Comparison of ENCODE assay signal across 8 mouse cellular contexts in the genomic region with DNA sequence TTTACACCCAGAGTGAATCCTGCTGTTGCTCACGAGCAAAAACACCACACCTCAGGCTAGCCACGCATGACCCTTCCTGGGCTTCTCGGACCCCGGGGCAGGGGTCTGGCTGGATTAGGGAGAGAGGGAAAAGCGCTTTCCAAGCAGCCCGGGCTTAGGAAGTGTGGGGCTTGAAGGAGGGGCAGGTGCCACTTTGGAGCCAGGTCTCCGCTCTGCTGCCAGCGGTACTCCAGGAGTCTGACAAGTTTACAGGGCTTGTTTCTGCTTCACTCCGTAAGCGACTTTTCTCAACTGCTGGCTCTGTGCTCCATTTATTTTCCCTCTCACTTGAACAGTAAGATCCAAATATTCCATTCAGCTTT. TPM values are rescaled to one million over a fixed set of nuclear protein-coding genes. Genes with fewer than 3 reads are reported as not detected.
A peak's percentile ranks its signal among the peaks of the same experiment; 100 is the strongest.
DNase-seq lines count a peak whose midpoint lies in the region; ATAC-seq and TF ChIP-seq lines count a peak whose summit lies in the region.

No protein-coding gene starts in this region.

- no peak for ATAC-seq in lung, postnatal 0 days
- no peak for ATAC-seq in hindbrain, embryonic 13.5 days (ENCODE audit: low FRiP score)
- ATAC-seq in midbrain, embryonic 16.5 days = peak; percentile 1; the same call in 1 of the 2 replicates

- intact Hi-C loops in heart, adult 2 months (cut with DNase I) = no loop called here

- H3K4me3 ChIP-seq in heart, adult 2 months = peak overlapping the region; percentile 45
- peak overlapping the region; percentile 54 for H3K4me3 ChIP-seq in lung, postnatal 0 days (ENCODE audit: low read depth, low read length)
- peak overlapping the region; percentile 71 for H3K4me3 ChIP-seq in hindbrain, embryonic 13.5 days
- peak overlapping the region; percentile 68 for H3K4me3 ChIP-seq in midbrain, embryonic 16.5 days (ENCODE audit: low read depth, low read length)

- no peak for TF ChIP-seq POLR2A in heart, adult 2 months (IDR thresholded peaks at IDR 0.05; ENCODE audit: insufficient read depth, low read depth, low read length)

- DNase-seq in heart, adult 2 months = peak in 1 of 2 experiments; percentile 24
- DNase-seq in heart, adult 11 months = no peak
- no peak for DNase-seq in lung, postnatal 0 days (ENCODE audit: low spot score)
- DNase-seq in lung, postnatal 36 days = no peak
- no peak for DNase-seq in thymus, postnatal 0 days (ENCODE audit: low spot score)
- no peak for DNase-seq in thymus, postnatal 4 days

- whole genome bisulfite sequencing in heart, adult 2 months = 2% methylated on average over 10 of the region's 10 CpGs
- 2% methylated on average over 10 of the region's 10 CpGs for WGBS in lung, postnatal 0 days
- 3% methylated on average over 10 of the region's 10 CpGs for WGBS in hindbrain, embryonic 13.5 days
- WGBS in midbrain, embryonic 16.5 days = 0% methylated on average over 10 of the region's 10 CpGs

- H3K27ac ChIP-seq in heart, adult 2 months = no peak overlapping the region
- H3K27ac ChIP-seq in lung, postnatal 0 days (ENCODE audit: low read length) = no peak overlapping the region
- peak overlapping the region; percentile 97 for H3K27ac ChIP-seq in hindbrain, embryonic 13.5 days
- peak overlapping the region; percentile 99 for H3K27ac ChIP-seq in midbrain, embryonic 16.5 days (ENCODE audit: low read length)

- H3K4me1 ChIP-seq in heart, adult 2 months (ENCODE audit: control insufficient read depth, insufficient read depth, low read length) = no peaks in the 10 kb centered on the region
- no peaks in the 10 kb centered on the region for H3K4me1 ChIP-seq in lung, postnatal 0 days (ENCODE audit: insufficient read depth, low read depth, low read length)
- peaks cover 38% of the 10 kb centered on the region for H3K4me1 ChIP-seq in hindbrain, embryonic 13.5 days (replicated peaks)
- peaks cover 19% of the 10 kb centered on the region for H3K4me1 ChIP-seq in midbrain, embryonic 16.5 days (ENCODE audit: control insufficient read depth, insufficient read depth, low read length)

- H3K36me3 ChIP-seq in heart, adult 2 months (ENCODE audit: control insufficient read depth, insufficient read depth, low read length) = no peaks in the 10 kb centered on the region
- no peaks in the 10 kb centered on the region for H3K36me3 ChIP-seq in lung, postnatal 0 days (ENCODE audit: insufficient read depth, low read length)
- H3K36me3 ChIP-seq in hindbrain, embryonic 13.5 days = no peaks in the 10 kb centered on the region
- H3K36me3 ChIP-seq in midbrain, embryonic 16.5 days (ENCODE audit: control insufficient read depth, insufficient read depth, low read length) = no peaks in the 10 kb centered on the region

- H3K4me2 ChIP-seq in lung, postnatal 0 days (replicated peaks; ENCODE audit: low read depth, low read length) = peak overlapping the region; percentile 75
- H3K4me2 ChIP-seq in hindbrain, embryonic 13.5 days = peak overlapping the region; percentile 86
- H3K4me2 ChIP-seq in midbrain, embryonic 16.5 days (ENCODE audit: low read length) = peak overlapping the region; percentile 72

- no peaks in the 10 kb centered on the region for H3K9me3 ChIP-seq in lung, postnatal 0 days (ENCODE audit: low read length)
- no peaks in the 10 kb centered on the region for H3K9me3 ChIP-seq in hindbrain, embryonic 13.5 days
- no peaks in the 10 kb centered on the region for H3K9me3 ChIP-seq in midbrain, embryonic 16.5 days (replicated peaks; ENCODE audit: control insufficient read depth, low read length, poor library complexity, severe bottlenecking)

- no peak for TF ChIP-seq CTCF in heart, adult 2 months (IDR thresholded peaks at IDR 0.05)
- TF ChIP-seq CTCF in lung, postnatal 0 days (IDR thresholded peaks at IDR 0.05) = no peak

- H3K79me2 ChIP-seq in heart, adult 2 months (replicated peaks; ENCODE audit: control insufficient read depth, insufficient read depth, low read length) = no peaks in the 10 kb centered on the region

- no peak for TF ChIP-seq EP300 in heart, adult 2 months (IDR thresholded peaks at IDR 0.05; ENCODE audit: insufficient read depth, low read depth, low read length)
- no peak for TF ChIP-seq EP300 in lung, postnatal 0 days (IDR thresholded peaks at IDR 0.05)

- no peak overlapping the region for H3K9ac ChIP-seq in heart, adult 2 months (ENCODE audit: low read depth, low read length)
- no peak overlapping the region for H3K9ac ChIP-seq in lung, postnatal 0 days (replicated peaks; ENCODE audit: low read depth)
- H3K9ac ChIP-seq in hindbrain, embryonic 13.5 days = peak overlapping the region; percentile 87
- H3K9ac ChIP-seq in midbrain, embryonic 16.5 days (ENCODE audit: low read depth, low read length) = peak overlapping the region; percentile 93

- H3K27me3 ChIP-seq in heart, adult 2 months (ENCODE audit: control insufficient read depth, insufficient read depth, low read length) = no peaks in the 10 kb centered on the region; the same call in 1 of the 2 replicates
- peaks cover 17% of the 10 kb centered on the region; the same call in 1 of the 2 replicates for H3K27me3 ChIP-seq in lung, postnatal 0 days (replicated peaks; ENCODE audit: insufficient read depth, low read length)
- no peaks in the 10 kb centered on the region for H3K27me3 ChIP-seq in hindbrain, embryonic 13.5 days
- H3K27me3 ChIP-seq in midbrain, embryonic 16.5 days (ENCODE audit: control insufficient read depth, insufficient read depth, low read depth, low read length) = no peaks in the 10 kb centered on the region

RNA-seq across cellular contexts. Expression of a gene that starts 0.8 kb away (rescaled TPM):
- total RNA-seq in heart, adult 2 months (2021) = 1 to 10 TPM in 1 of 2 experiments, under 1 TPM in 1; 0.65 to 1.1 TPM
- 1.1 and 1.3 TPM in 2 replicates for polyA plus RNA-seq in heart, adult 2 months (2012; rRNA removed)
- 1.00 and 1.3 TPM in 2 replicates for polyA plus RNA-seq in lung, postnatal 0 days (2015; fragmentation: Nextera tagmentation; extraction: Ambion mirVana)
- 31.6 and 32.6 TPM in 2 replicates for polyA plus RNA-seq in hindbrain, embryonic 13.5 days (2015; fragmentation: Nextera tagmentation; extraction: Ambion mirVana)
- polyA plus RNA-seq in midbrain, embryonic 16.5 days (2015; fragmentation: Nextera tagmentation; extraction: Ambion mirVana) = 76.9 and 79.2 TPM in 2 replicates
- polyA plus RNA-seq in thymus, postnatal 0 days (2015; fragmentation: Nextera tagmentation; extraction: Ambion mirVana) = 0.26 TPM in 1 of 2 replicates, not detected in the other

Comparison
In these comparisons a context has a peak if more than half of its experiments do, and no peak if none do; other contexts are left out.
1. H3K27ac ChIP-seq: peak in hindbrain, embryonic 13.5 days (single experiment) and midbrain, embryonic 16.5 days (single experiment); none in heart, adult 2 months (single experiment) and lung, postnatal 0 days (single experiment).
2. H3K9ac ChIP-seq: peak in hindbrain, embryonic 13.5 days (single experiment) and midbrain, embryonic 16.5 days (single experiment); none in heart, adult 2 months (single experiment) and lung, postnatal 0 days (single experiment).
3. RNA of a gene that starts 0.8 kb away (polyA plus RNA-seq): 76.9 to 79.2 TPM in midbrain, embryonic 16.5 days and 31.6 to 32.6 TPM in hindbrain, embryonic 13.5 days; 1.00 to 1.3 TPM in lung, postnatal 0 days, 1.1 to 1.3 TPM in heart, adult 2 months and 0.26 TPM in thymus, postnatal 0 days; every median in the first group is over 10 times any median in the second.
4. Peak in every context shown above with its lines, with median percentiles within 50 percentile points of each other: H3K4me3 ChIP-seq and H3K4me2 ChIP-seq.